Mouse (Mus musculus) E14TG2a.4 (cell line): ENCODE results near the gene Tyms.

Experiments used
- CTCF ChIP-seq: conservative IDR thresholded peaks from 2 replicates; pipeline ENCODE4 v1.5.1; 2014; ENCODE audit warnings: low read length
- POU5F1 ChIP-seq: IDR thresholded peaks from 2 replicates; pipeline ENCODE4 v1.6.1; 2014; ENCODE audit warnings: low read length, borderline replicate concordance

DNA sequence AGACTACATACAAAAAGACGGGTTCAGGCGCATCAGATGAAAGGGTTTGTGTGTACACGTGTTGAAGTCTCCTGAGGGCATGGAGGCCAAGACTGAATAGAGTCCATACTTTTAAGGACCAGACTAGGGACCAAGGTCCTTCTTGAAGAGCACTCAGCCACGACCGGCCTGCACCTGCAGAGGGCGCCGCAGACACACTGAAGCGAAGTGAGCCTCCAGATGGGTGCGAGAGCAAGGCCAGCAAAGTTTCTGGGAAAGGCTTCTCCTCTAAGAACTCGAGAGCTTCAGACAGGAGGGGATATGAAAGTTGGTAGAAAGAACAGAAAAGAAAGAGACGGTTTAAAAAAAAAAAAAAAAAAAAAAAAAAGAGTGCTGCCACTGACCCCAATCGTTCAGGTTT lies 30.9 kb upstream of the Tyms start:
- TF ChIP-seq CTCF: peak; percentile 66
- no peak for TF ChIP-seq POU5F1
